Mouse (Mus musculus) CH12.LX (cell line): ENCODE measurements around the gene Pyroxd2. TPM values are rescaled to one million over a fixed set of nuclear protein-coding genes. Genes with fewer than 3 reads are reported as not detected.

Experiments
- DNase-seq: peaks from one replicate; pipeline ENCODE4 v3.0.0-alpha.2; 2013; ENCODE audit errors: extremely low read depth
- H3K27ac ChIP-seq: 2 replicates; pipeline ENCODE4 v1.5.1; 2012; ENCODE audit warnings: low read depth, mild to moderate bottlenecking, control low read depth, moderate library complexity; ENCODE audit not compliant: insufficient read depth
- H3K27me3 ChIP-seq: replicated peaks from 2 replicates; pipeline ENCODE3; 2012; ENCODE audit warnings: inconsistent platforms
- H3K36me3 ChIP-seq, 2 experiments: replicated peaks in 1 of 2; 2 replicates each; pipeline versions ENCODE3 to v1.6.1; 2012; ENCODE audit warnings: inconsistent platforms in 1 of 2, low read length in 1 of 2, mild to moderate bottlenecking in 1 of 2, mixed read lengths in 1 of 2, moderate library complexity in 1 of 2; ENCODE audit not compliant: control insufficient read depth in 1 of 2, insufficient read depth in 1 of 2
- H3K4me1 ChIP-seq, 2 experiments: 2 replicates each; pipeline ENCODE4 v1.6.1; 2012; ENCODE audit warnings: inconsistent platforms in 1 of 2, moderate library complexity in 1 of 2; ENCODE audit not compliant: insufficient read depth in 2 of 2, control insufficient read depth in 1 of 2
- H3K4me2 ChIP-seq: 2 replicates; pipeline ENCODE4 v1.6.1; 2012; ENCODE audit warnings: low read depth, mild to moderate bottlenecking, control low read depth; ENCODE audit not compliant: poor library complexity, insufficient read depth, severe bottlenecking
- H3K4me3 ChIP-seq, 3 experiments: fragments of 150-350 bp in 1 of 3; sonication (generic) in 1 of 3; replicated peaks in 1 of 3; 2 replicates each; pipeline versions ENCODE3 to v1.5.1; 2011 to 2012; ENCODE audit warnings: low read depth in 2 of 3, low read length in 2 of 3, mild to moderate bottlenecking in 2 of 3, moderate library complexity in 2 of 3, control low read depth in 1 of 3, improper control_type of control experiment in 1 of 3, inconsistent platforms in 1 of 3, mixed read lengths in 1 of 3; ENCODE audit not compliant: poor library complexity in 1 of 3
- H3K79me2 ChIP-seq: replicated peaks from 2 replicates; pipeline ENCODE4 v1.6.1; 2012; ENCODE audit warnings: mild to moderate bottlenecking, moderate library complexity; ENCODE audit not compliant: control insufficient read depth, poor library complexity, insufficient read depth, severe bottlenecking; ENCODE audit errors: extremely low read depth
- H3K9ac ChIP-seq: 2 replicates; pipeline ENCODE4 v1.6.1; 2012; ENCODE audit warnings: low read depth, mild to moderate bottlenecking, control low read depth, moderate library complexity; ENCODE audit not compliant: insufficient read depth
- H3K9me3 ChIP-seq: replicated peaks from 2 replicates; pipeline ENCODE3; 2012; ENCODE audit warnings: low read length, inconsistent platforms, mixed read lengths
- BHLHE40 ChIP-seq: IDR thresholded peaks from 2 replicates; pipeline ENCODE4 v1.6.1; 2011; ENCODE audit warnings: mild to moderate bottlenecking, low read depth, low read length, improper control_type of control experiment
- CHD2 ChIP-seq: IDR thresholded peaks from 2 replicates; pipeline ENCODE4 v1.6.1; 2011; ENCODE audit warnings: low read length, improper control_type of control experiment
- CTCF ChIP-seq, 2 experiments: IDR thresholded peaks in 1 of 2; conservative IDR thresholded peaks in 1 of 2; 2 replicates each; pipeline ENCODE4 v1.5.1; 2011 to 2012; ENCODE audit warnings: low read depth in 2 of 2, low read length in 2 of 2, improper control_type of control experiment in 1 of 2, inconsistent platforms in 1 of 2, mild to moderate bottlenecking in 1 of 2, moderate library complexity in 1 of 2
- ELF1 ChIP-seq: IDR thresholded peaks from 2 replicates; pipeline ENCODE4 v1.6.1; 2014; ENCODE audit warnings: low read depth, mild to moderate bottlenecking, inconsistent platforms, low read length, improper control_type of control experiment
- EP300 ChIP-seq: IDR thresholded peaks from 2 replicates; pipeline ENCODE4 v1.6.1; 2011; ENCODE audit warnings: low read length, improper control_type of control experiment
- HCFC1 ChIP-seq: IDR thresholded peaks from 2 replicates; pipeline ENCODE4 v1.6.1; 2012; ENCODE audit warnings: low read depth, mild to moderate bottlenecking, inconsistent platforms, low read length, improper control_type of control experiment
- JUN ChIP-seq: IDR thresholded peaks from 2 replicates; pipeline ENCODE4 v1.6.1; 2011; ENCODE audit warnings: low read depth, mild to moderate bottlenecking, low read length, improper control_type of control experiment, moderate library complexity; ENCODE audit not compliant: insufficient read depth
- KAT2A ChIP-seq: IDR thresholded peaks from 2 replicates; pipeline ENCODE4 v1.6.1; 2012; ENCODE audit warnings: low read length, improper control_type of control experiment, inconsistent platforms; ENCODE audit not compliant: insufficient replicate concordance
- MAFK ChIP-seq: IDR thresholded peaks from 2 replicates; pipeline ENCODE4 v1.6.1; 2011; ENCODE audit warnings: low read length, improper control_type of control experiment; ENCODE audit not compliant: insufficient replicate concordance
- MAX ChIP-seq: IDR thresholded peaks from 2 replicates; pipeline ENCODE4 v1.6.1; 2011; ENCODE audit warnings: low read length, improper control_type of control experiment
- MEF2A ChIP-seq: IDR thresholded peaks from 2 replicates; pipeline ENCODE4 v1.6.1; 2014; ENCODE audit warnings: low read depth, mild to moderate bottlenecking, inconsistent platforms, low read length, improper control_type of control experiment, borderline replicate concordance
- MXI1 ChIP-seq: IDR thresholded peaks from 2 replicates; pipeline ENCODE4 v1.6.1; 2011; ENCODE audit warnings: mild to moderate bottlenecking, low read depth, low read length, improper control_type of control experiment
- MYC ChIP-seq: IDR thresholded peaks from 2 replicates; pipeline ENCODE4 v1.6.1; 2011; ENCODE audit warnings: low read depth, mild to moderate bottlenecking, improper control_type of control experiment, low read length
- NELFE ChIP-seq: IDR thresholded peaks from 2 replicates; pipeline ENCODE4 v1.6.1; 2011; ENCODE audit warnings: low read depth, low read length, improper control_type of control experiment
- PAX5 ChIP-seq: IDR thresholded peaks from 2 replicates; pipeline ENCODE4 v1.6.1; 2012; ENCODE audit warnings: low read length, inconsistent platforms, mixed read lengths
- POLR2AphosphoS2 ChIP-seq: IDR thresholded peaks from 2 replicates; pipeline ENCODE4 v1.6.1; 2011; ENCODE audit warnings: low read depth, low read length, improper control_type of control experiment
- RAD21 ChIP-seq: IDR thresholded peaks from 2 replicates; pipeline ENCODE4 v1.6.1; 2011; ENCODE audit warnings: low read depth, mild to moderate bottlenecking, low read length, improper control_type of control experiment, moderate library complexity
- SIN3A ChIP-seq: IDR thresholded peaks from 2 replicates; pipeline ENCODE4 v1.6.1; 2012; ENCODE audit warnings: low read length, improper control_type of control experiment, inconsistent platforms
- SMC3 ChIP-seq: IDR thresholded peaks from 2 replicates; pipeline ENCODE4 v1.6.1; 2011; ENCODE audit warnings: low read depth, low read length, improper control_type of control experiment
- UBTF ChIP-seq: IDR thresholded peaks from 2 replicates; pipeline ENCODE4 v1.6.1; 2012; ENCODE audit warnings: low read depth, mild to moderate bottlenecking, inconsistent platforms, low read length, improper control_type of control experiment, moderate library complexity
- USF1 ChIP-seq: IDR thresholded peaks from 2 replicates; pipeline ENCODE4 v1.6.1; 2014; ENCODE audit warnings: low read depth, mild to moderate bottlenecking, inconsistent platforms, low read length, improper control_type of control experiment
- ZC3H11A ChIP-seq: IDR thresholded peaks from 2 replicates; pipeline ENCODE4 v1.6.1; 2012; ENCODE audit warnings: low read depth, mild to moderate bottlenecking, inconsistent platforms, low read length, improper control_type of control experiment
- ZKSCAN1 ChIP-seq: IDR thresholded peaks from 2 replicates; pipeline ENCODE4 v1.6.1; 2012; ENCODE audit warnings: low read depth, inconsistent platforms, low read length, improper control_type of control experiment, borderline replicate concordance
- ZMIZ1 ChIP-seq: IDR thresholded peaks from 2 replicates; pipeline ENCODE4 v1.6.1; 2012; ENCODE audit warnings: low read depth, mild to moderate bottlenecking, inconsistent platforms, low read length, improper control_type of control experiment
- ZNF384 ChIP-seq: IDR thresholded peaks from 2 replicates; pipeline ENCODE4 v1.6.1; 2012; ENCODE audit warnings: low read depth, low read length, improper control_type of control experiment, inconsistent platforms
- dilution Hi-C: fragments of 300-500 bp; cut with MboI; formaldehyde crosslinking; loops from 2 replicates; pipeline ENCODE4 v1.14.3; 2020; ENCODE audit warnings: low sequenced_read_pairs; ENCODE audit not compliant: extremely low pct_unique_long_range_greater_than_20kb, extremely low pct_ligation_motif_present
- in situ Hi-C: fragments of 300-500 bp; cut with MboI; formaldehyde crosslinking; loops from 3 replicates; pipeline ENCODE4 v1.14.3; 2019; ENCODE audit warnings: low sequenced_read_pairs, low pct_ligation_motif_present, low pct_unique_long_range_greater_than_20kb, mixed read lengths
- polyA plus RNA-seq: library from polyadenylated mRNA; unstranded; fragments of >175 nt; gene quantifications from 2 replicates; pipeline ENCODE4 v1.2.1, GENCODE M21; 2012; ENCODE audit warnings: low read depth; ENCODE audit not compliant: insufficient read length
- total RNA-seq, 2 experiments: library from RNA; depleted of rRNA; stranded (reverse); fragments of 300-350 nt in 1 of 2; fragments of >200 nt in 1 of 2; gene quantifications; 2 replicates each; pipeline ENCODE4 v1.2.3; 2012 to 2014

Pyroxd2 gene
- total and polyA plus RNA-seq, 3 experiments: 0.10 TPM; not detected in 2

DNA sequence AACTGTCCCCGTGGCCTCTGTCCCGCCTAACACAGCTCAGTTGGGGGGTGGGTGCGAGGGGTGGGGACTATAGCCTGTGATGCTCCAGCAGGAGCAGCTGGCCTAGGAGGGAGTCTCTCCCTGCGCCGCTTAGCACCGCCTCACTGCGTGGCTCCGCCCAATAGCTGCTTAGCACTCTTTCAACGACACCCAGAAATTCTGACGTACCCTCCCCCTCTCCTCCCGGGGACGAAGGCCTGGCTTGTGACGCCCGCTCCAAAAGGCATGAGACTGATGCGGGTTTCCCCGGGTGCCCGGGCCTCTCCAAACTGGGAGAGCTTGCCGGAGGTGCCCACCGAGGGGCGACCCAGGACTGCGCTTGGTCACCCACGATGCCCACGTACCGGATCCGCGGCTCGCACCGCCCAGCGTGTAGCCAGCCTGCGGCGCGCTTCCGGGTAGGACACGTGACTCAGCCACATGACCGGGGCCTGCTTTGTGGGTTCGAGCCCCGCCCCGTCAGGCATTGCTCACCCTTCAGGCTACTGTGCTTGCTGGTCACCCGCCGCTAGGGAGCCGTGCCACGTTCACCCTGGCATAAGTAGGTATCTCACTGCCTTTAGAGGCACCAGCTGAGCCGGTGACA lies 27.1 kb upstream of the Pyroxd2 start, which contains the start of gene Hps1 (continued):
- TF ChIP-seq MAX: peak; percentile 98
- TF ChIP-seq MYC: peak; percentile 69; the same call in 1 of the 2 replicates
- TF ChIP-seq BHLHE40: peak; percentile 96
- peak; percentile 74 for TF ChIP-seq HCFC1
- no peak for TF ChIP-seq POLR2AphosphoS2

DNA sequence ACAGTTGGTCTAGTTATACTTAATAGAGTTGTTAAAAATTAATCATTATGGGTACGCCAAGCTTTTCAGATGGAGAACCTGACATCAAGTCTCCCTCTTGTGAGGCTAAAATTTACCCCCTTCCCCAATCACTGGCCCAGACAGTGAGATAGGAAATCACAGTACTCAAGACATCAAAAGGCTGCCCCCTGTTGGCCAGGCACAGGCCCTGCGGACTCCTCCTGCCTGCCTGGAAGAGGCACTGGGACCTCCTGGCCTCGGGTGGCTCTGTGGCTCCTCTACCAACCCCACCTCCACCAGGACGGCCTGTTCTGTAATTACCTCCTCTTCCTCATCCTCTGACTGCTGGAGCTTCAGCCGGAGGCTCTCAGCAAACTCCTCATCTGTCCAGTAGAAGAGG lies 25.2 kb upstream of the Pyroxd2 start:
- Histone ChIP-seq H3K4me3 (no peak overlapping the region), H3K4me2 (no peak overlapping the region), H3K27me3 (no peaks in the 10 kb centered on the region)
- DNase-seq: peak; percentile 33
- peak; percentile 57 to 59 for TF ChIP-seq CTCF (conservative IDR thresholded peaks at IDR 0.05 in 1 of 2, IDR thresholded peaks at IDR 0.05 in 1 of 2; ENCODE audit: low read depth in 2 of 2, low read length in 2 of 2)
- peak; percentile 15; the same call in 1 of the 2 replicates for TF ChIP-seq SMC3
- TF ChIP-seq CHD2: no peak
- TF ChIP-seq RAD21: peak; percentile 15
- TF ChIP-seq, all 38 proteins: peak for 3
- Histone ChIP-seq H3K79me2 (no peaks in the 10 kb centered on the region), H3K4me1 (peaks cover 7 to 19% of the 10 kb centered on the region in 2 experiments), H3K36me3 (peaks cover 3 to 37% of the 10 kb centered on the region in 2 experiments), H3K27ac (no peak overlapping the region), H3K9me3 (no peaks in the 10 kb centered on the region), H3K9ac (no peak overlapping the region)
- in situ Hi-C loops (no loop called here), dilution Hi-C loops (no loop called here)

DNA sequence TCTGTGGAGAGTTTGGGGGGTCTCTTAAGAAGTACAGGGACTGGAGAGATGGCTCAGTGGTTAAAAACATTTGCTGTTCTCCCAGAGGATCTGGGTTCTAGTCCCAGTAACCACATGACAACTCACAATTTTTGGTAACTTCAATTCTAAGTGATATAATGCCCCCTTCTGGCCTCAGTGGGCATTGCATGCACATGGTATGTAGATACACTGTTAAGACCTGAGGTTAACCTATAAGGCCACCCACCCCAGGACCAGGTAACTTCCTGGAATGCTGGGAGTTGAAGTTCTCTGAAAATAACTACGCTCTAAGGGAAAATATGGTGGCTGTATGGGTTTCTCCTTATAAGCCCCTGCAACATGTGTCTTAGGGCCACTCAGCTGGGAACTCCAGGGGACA lies 24.2 kb upstream of the Pyroxd2 start:
- Histone ChIP-seq H3K4me3 (no peak overlapping the region), H3K27me3 (no peaks in the 10 kb centered on the region), H3K79me2 (no peaks in the 10 kb centered on the region), H3K4me2 (no peak overlapping the region), H3K4me1 (peaks cover 7 to 19% of the 10 kb centered on the region in 2 experiments), H3K9ac (no peak overlapping the region), H3K9me3 (no peaks in the 10 kb centered on the region), H3K36me3 (peaks cover 3 to 40% of the 10 kb centered on the region in 2 experiments), H3K27ac (no peak overlapping the region)
- in situ Hi-C loops (no loop called here), dilution Hi-C loops (no loop called here)
- TF ChIP-seq CHD2: no peak
- TF ChIP-seq MYC: peak; percentile 67; the same call in 1 of the 2 replicates
- no peak for TF ChIP-seq ZKSCAN1
- no peak for TF ChIP-seq MXI1
- TF ChIP-seq POLR2AphosphoS2: no peak
- TF ChIP-seq MEF2A: no peak
- no peak for TF ChIP-seq JUN
- no peak for TF ChIP-seq ELF1
- TF ChIP-seq MAFK: no peak
- no peak for TF ChIP-seq KAT2A
- no peak for TF ChIP-seq ZNF384
- 0 out of 2 replicates have a peak, but pooled peaks have one; percentile 33 for TF ChIP-seq MAX
- no peak for TF ChIP-seq PAX5
- no peak for TF ChIP-seq USF1
- TF ChIP-seq RAD21: peak; percentile 63
- no peak for TF ChIP-seq EP300
- TF ChIP-seq CTCF (conservative IDR thresholded peaks at IDR 0.05 in 1 of 2, IDR thresholded peaks at IDR 0.05 in 1 of 2; ENCODE audit: low read depth in 2 of 2, low read length in 2 of 2): peak; percentile 64 to 66
- no peak for TF ChIP-seq ZMIZ1
- no peak for TF ChIP-seq HCFC1
- TF ChIP-seq ZC3H11A: no peak
- TF ChIP-seq SIN3A: no peak
- TF ChIP-seq SMC3: peak; percentile 44
- TF ChIP-seq UBTF: no peak
- no peak for TF ChIP-seq NELFE
- peak; percentile 44 for DNase-seq
